Mouse (Mus musculus): ENCODE data around the gene Il23r. TPM values are rescaled to one million over a fixed set of nuclear protein-coding genes. Genes with fewer than 3 reads are reported as not detected.

Gene Il23r
- polyA plus RNA-seq, 1 experiment from 2014 or later = 0.06 TPM

DNA sequence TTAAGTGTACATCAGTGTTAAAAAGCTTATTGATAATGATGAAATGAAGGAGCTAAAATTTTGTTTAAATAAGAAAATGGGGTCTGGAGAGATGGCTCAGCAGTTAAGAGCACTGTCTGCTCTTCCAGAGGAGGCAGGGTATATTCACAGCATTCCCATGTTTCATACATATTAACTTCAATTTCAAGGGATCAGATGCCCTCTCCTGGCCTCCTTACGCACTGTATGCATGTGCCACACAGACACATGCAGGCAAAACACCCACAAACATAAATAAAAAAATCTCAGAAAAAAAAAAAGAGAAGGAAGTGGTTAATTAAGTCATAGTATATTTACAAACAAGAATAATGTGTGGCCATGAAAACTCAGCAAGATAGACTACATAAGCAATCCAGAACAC, 45.8 kb downstream of the Il23r start:
- H3K79me2 ChIP-seq (ENCODE audit: inconsistent target) = no peaks in the 10 kb centered on the region
- H3K36me3 ChIP-seq (ENCODE audit: inconsistent target) = no peaks in the 10 kb centered on the region
- no peak overlapping the region for H3K27ac ChIP-seq
- 60% methylated on average over 1 of the region's 1 CpGs for WGBS (ENCODE audit: missing documents)
- no peak overlapping the region for H3K4me3 ChIP-seq (ENCODE audit: inconsistent target)

DNA sequence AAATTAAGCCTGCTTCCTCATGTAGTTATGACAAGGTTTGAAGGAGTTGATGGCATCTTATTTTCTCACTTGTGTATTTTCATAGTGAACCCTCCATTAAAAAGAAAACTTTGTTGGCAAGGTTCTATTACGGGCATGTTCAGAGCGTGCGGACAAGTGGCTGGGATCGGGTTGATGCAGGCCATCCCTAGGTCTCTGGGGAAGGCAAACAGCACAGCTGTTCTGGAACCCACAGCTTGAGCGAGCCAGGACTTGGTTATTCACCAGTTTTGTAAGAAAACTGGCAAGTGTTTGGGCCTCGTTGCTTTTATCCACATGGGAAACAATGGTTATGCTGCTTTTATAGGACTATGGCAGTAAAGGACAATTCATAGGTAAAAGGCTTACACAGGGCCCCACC, 48.5 kb downstream of the Il23r start:
- H3K4me3 ChIP-seq (ENCODE audit: inconsistent target) = no peak overlapping the region
- no peaks in the 10 kb centered on the region for H3K36me3 ChIP-seq (ENCODE audit: inconsistent target)
- no peak overlapping the region for H3K27ac ChIP-seq
- no peaks in the 10 kb centered on the region for H3K79me2 ChIP-seq (ENCODE audit: inconsistent target)
- WGBS (ENCODE audit: missing documents) = 96% methylated on average over 6 of the region's 6 CpGs

DNA sequence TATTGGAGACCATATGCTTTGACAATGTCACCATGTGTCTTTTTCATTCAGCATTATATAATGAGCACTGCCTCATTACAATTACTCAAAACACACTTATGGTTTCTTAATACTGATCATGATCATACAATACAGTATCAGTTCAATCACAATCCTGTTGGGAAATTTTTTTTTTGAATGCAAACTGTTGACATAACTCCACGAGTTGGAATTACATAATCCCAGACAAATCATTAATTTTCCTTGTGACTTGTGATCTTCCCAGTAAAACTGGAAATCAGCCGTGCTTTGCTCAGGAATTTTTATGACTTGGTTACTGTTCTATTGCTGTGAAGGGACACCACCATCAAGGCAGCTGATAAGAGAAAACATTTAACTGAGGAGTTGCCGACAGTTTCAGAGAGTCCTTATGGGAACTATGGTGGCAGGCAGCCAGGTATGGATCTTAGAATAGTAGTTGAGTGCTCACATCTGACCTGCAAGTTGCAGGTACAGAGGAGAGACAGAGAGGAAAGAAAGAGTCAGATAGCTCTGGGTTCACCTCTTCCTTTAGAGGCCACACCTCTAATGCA, 53.8 kb downstream of the Il23r start:
- Histone ChIP-seq H3K79me2 (ENCODE audit: inconsistent target) (no peaks in the 10 kb centered on the region), H3K27ac (no peak overlapping the region), H3K4me3 (ENCODE audit: inconsistent target) (no peak overlapping the region), H3K36me3 (ENCODE audit: inconsistent target) (no peaks in the 10 kb centered on the region)
- WGBS (ENCODE audit: missing documents) = 71% methylated on average over 3 of the region's 3 CpGs

DNA sequence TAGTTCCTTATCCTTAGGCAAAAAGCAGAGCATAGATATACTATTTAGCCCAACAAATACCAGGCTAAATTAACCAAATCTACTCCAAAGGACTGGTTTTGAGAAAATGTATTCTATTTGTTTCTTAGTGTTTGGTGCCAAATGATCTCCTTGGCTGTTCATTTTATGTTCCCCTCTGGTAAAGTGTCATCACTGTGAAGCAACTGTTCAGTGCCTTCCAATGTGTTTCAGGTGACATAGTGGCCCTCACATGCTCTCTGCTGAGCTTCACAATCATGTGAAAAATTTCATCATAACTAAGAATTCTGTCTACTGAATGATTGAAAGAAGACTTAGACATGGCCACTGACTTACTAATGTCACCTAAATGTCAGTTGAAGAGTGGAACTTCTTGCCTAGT, 54.6 kb downstream of the Il23r start:
- Histone ChIP-seq H3K36me3 (ENCODE audit: inconsistent target) (no peaks in the 10 kb centered on the region), H3K79me2 (ENCODE audit: inconsistent target) (no peaks in the 10 kb centered on the region), H3K4me3 (ENCODE audit: inconsistent target) (no peak overlapping the region), H3K27ac (no peak overlapping the region)

DNA sequence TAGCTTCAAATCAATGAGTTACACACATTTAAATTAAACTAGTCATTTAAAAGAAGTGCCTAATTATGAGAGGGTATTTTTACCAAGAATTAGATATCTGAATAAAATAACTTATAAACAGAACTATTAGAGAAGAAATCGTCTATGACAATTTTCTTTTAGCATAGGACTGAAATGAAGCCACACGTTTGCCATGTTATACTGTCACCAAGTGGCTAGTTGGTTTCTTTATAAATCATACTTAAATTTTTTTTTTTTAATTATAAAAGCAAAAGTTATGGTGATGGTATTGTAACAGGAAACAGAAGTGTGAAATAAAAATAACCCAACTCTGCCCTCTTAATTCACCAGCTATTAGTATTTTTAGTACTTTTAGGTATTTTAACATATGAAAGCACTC, 55.4 kb downstream of the Il23r start:
- 63% methylated on average over 2 of the region's 2 CpGs for WGBS (ENCODE audit: missing documents)
- H3K4me3 ChIP-seq (ENCODE audit: inconsistent target) = no peak overlapping the region
- no peaks in the 10 kb centered on the region for H3K36me3 ChIP-seq (ENCODE audit: inconsistent target)
- H3K27ac ChIP-seq = no peak overlapping the region
- H3K79me2 ChIP-seq (ENCODE audit: inconsistent target) = no peaks in the 10 kb centered on the region

DNA sequence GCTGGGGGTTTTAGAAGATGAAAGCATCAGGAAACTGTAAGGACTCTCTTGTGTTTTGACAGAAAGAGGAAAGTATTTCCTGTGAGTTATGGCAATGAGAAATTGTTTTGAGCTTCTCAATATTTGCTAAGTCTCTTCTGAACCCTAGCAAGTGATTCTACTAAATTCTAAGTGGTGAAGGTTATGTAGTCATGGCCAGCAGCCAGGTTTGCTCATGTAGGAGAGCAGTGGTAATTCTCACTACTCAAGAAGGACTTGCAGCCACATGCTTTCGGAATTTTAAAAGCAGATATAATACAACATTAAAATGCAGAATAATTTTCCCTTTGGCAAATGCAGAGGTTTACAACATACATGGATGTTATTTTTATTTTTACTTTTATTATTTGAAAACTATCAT, 55.9 kb downstream of the Il23r start:
- Histone ChIP-seq H3K4me3 (ENCODE audit: inconsistent target) (no peak overlapping the region), H3K79me2 (ENCODE audit: inconsistent target) (no peaks in the 10 kb centered on the region), H3K36me3 (ENCODE audit: inconsistent target) (no peaks in the 10 kb centered on the region), H3K27ac (no peak overlapping the region)
- 90% methylated on average over 1 of the region's 1 CpGs for WGBS (ENCODE audit: missing documents)

DNA sequence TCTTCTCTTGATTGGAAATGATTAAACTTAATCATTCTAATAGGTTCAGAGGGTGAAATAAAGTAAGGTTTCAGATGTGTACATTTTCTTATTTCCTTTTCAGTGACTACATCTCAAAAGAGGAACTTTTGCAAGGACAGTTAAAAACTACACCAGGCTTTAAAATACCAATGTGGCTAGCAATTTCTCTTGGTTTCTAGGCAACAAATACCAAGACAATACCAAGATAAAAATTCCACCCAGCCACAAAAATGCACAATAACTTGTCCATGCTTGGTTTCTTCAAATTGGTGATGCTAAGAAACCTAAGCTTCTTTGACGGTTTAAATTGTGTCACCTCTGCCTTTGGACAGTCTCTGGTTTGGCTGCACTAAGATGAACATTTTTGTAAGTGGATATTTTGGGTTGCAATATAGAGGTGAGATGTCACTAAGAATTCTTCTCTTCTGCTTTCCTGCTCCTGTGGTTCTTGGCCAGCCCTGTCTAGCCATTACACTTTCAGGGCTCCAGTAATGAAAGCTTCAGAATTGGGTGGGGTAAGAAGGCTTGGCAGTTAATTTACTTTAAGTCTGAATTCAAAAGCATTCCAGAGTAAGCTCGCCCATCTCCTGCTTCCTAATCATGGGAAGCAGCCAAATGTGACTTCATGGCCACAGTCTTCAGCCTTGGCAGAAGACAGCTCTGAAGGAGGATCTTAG, 56.8 kb downstream of the Il23r start:
- WGBS (ENCODE audit: missing documents) = 40% methylated on average over 2 of the region's 2 CpGs
- no peaks in the 10 kb centered on the region for H3K36me3 ChIP-seq (ENCODE audit: inconsistent target)
- no peak overlapping the region for H3K27ac ChIP-seq
- no peaks in the 10 kb centered on the region for H3K79me2 ChIP-seq (ENCODE audit: inconsistent target)
- no peak overlapping the region for H3K4me3 ChIP-seq (ENCODE audit: inconsistent target)

DNA sequence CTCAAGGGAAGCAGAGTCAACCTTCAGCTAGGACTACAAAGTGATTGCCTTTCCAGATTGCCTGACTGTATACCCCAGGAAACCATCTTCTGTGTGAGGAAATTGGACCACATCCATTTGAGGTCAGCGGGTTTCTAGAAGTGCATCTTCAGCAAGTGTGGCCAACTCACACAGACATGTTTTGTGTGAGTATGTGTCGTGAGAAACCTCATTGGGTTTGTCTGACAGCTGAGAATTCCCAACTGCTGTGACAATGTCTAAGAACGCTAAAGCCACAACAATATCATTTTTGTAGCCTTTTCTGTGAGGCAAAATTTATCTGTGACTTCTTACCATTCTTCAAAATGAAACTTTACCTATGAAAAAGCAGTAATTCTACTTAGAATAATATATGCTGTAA, 59.8 kb downstream of the Il23r start:
- Histone ChIP-seq H3K36me3 (ENCODE audit: inconsistent target) (no peaks in the 10 kb centered on the region), H3K4me3 (ENCODE audit: inconsistent target) (no peak overlapping the region), H3K27ac (no peak overlapping the region), H3K79me2 (ENCODE audit: inconsistent target) (no peaks in the 10 kb centered on the region)
- WGBS (ENCODE audit: missing documents) = 76% methylated on average over 3 of the region's 3 CpGs

DNA sequence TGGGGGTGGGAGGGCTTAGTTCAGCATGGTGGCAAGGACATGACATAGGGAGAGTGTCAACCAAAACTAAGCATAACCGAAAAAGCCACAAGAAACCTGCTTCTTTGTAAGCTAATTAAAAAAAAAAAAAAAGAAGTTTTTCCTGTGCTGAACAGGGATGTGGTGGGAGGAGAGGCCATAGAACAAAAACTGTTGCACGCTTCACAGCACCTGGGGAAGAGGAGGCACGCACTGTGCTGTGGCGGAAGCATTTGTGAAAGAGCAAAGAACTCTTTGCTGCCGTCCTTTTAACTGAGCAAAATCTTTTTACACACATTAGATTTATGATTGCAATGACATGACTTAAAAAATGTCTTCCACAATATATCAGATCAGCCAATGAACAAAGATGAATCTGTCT, 69.9 kb downstream of the Il23r start:
- no peak overlapping the region for H3K27ac ChIP-seq
- H3K36me3 ChIP-seq (ENCODE audit: inconsistent target) = no peaks in the 10 kb centered on the region
- WGBS (ENCODE audit: missing documents) = 52% methylated on average over 5 of the region's 5 CpGs
- H3K79me2 ChIP-seq (ENCODE audit: inconsistent target) = no peaks in the 10 kb centered on the region
- no peak overlapping the region for H3K4me3 ChIP-seq (ENCODE audit: inconsistent target)

DNA sequence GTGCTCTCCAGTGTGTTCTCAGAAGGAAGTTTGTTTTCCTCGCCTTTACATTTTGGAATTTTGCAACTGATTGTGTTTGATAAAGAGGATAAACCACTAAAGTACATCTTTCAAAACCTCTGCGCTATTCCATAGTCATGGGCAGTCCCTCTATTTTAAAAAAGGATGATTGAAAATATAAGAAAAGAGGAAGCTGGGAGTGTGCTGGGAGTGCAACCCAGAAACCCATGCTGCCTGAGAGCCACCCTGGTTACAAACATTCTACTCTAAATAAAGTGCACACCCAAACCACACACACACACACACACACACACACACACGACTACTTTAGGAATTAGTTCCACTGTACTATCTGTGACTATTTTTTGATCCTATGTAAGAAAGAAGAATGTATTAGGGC, 75.1 kb downstream of the Il23r start:
- Histone ChIP-seq H3K36me3 (ENCODE audit: inconsistent target) (no peaks in the 10 kb centered on the region), H3K79me2 (ENCODE audit: inconsistent target) (no peaks in the 10 kb centered on the region), H3K4me3 (ENCODE audit: inconsistent target) (no peak overlapping the region), H3K27ac (no peak overlapping the region)
- 24% methylated on average over 2 of the region's 3 CpGs for WGBS (ENCODE audit: missing documents)

DNA sequence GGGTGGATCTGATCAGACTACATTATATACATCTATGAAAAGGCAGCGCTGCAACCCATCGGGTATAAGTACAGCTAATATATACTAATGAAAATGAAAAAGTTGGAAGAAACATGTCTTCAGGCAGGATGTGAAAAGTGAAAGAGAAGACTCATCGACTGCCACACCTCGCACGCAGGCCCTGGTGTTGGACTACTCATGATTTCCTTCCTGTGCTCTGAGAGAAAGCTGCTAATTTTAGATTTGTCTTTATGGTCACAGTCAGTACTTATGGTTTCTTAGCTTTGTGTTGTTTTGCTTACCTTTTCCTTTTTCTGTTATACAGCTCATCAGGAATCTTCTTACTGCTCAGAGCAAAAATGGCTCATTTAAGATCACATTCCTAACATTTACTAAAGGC, 76.4 kb downstream of the Il23r start:
- Histone ChIP-seq H3K27ac (0 out of 2 replicates have a peak overlapping the region, but pooled peaks have one; percentile 19), H3K4me3 (ENCODE audit: inconsistent target) (no peak overlapping the region), H3K79me2 (ENCODE audit: inconsistent target) (no peaks in the 10 kb centered on the region), H3K36me3 (ENCODE audit: inconsistent target) (no peaks in the 10 kb centered on the region)
- 38% methylated on average over 5 of the region's 5 CpGs for WGBS (ENCODE audit: missing documents)

DNA sequence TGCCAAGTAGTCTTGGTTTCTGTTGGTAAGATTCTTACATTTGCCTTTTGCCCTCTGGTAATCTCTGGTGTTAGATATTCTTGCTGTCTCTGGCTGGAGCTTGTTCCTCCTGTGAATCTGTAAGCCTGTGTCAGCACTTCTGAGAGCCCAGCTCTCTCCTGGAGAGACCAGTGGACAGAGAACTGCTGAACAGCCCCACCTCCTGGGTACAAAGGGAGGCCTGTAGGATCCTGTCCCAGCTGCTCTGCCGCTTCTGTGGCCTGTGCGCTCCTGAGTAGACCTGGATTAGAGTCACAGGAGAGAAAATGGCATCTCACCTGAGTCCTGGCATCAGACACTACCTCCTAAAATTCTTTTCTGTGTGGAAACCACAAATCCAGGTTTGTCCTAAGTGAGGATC, 78.3 kb downstream of the Il23r start:
- no peak overlapping the region for H3K4me3 ChIP-seq (ENCODE audit: inconsistent target)
- H3K36me3 ChIP-seq (ENCODE audit: inconsistent target) = no peaks in the 10 kb centered on the region
- no peaks in the 10 kb centered on the region for H3K79me2 ChIP-seq (ENCODE audit: inconsistent target)
- 82% methylated on average over 2 of the region's 2 CpGs for WGBS (ENCODE audit: missing documents)
- no peak overlapping the region for H3K27ac ChIP-seq

DNA sequence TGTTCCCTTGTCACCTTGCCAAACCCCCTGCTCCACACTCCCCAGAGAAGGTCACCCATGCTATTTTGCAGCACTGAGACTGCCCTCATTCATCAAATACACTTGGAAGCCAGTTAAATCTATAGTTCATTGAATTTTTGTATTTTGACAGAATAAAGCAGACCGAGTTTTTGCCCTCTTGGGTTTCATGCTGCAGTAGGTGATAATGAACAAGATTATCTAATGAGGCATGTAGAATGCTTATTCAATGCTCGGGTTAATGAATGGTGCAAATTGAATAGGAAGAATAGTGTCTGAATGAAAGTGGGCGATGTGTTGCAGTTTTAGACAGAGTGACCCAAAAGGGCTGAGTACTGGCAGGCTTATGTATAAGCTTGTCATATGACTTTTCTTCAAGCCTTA, 86.4 kb downstream of the Il23r start:
- WGBS (ENCODE audit: missing documents) = 94% methylated on average over 3 of the region's 3 CpGs
- Histone ChIP-seq H3K36me3 (ENCODE audit: inconsistent target) (no peaks in the 10 kb centered on the region), H3K79me2 (ENCODE audit: inconsistent target) (no peaks in the 10 kb centered on the region), H3K27ac (no peak overlapping the region), H3K4me3 (ENCODE audit: inconsistent target) (no peak overlapping the region)

DNA sequence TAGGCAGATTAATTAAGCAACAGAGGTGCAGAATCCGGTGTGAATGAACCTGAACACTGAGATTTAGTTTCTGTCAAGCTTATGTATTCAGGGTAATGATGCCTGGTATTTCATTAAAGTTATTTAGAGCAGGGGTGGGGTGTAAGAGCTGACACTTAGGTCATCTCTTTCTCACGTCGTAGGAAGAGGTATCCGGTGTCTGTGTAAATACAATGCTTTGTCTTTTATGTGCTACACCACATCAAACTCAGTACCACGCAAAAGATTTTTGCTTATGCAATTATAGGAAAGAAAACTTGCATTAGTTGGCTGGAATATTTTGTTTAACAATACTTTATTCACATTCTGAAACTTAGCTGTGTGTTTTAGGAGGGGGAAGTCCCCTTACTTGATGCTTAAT, 92.1 kb downstream of the Il23r start:
- no peak overlapping the region for H3K27ac ChIP-seq
- no peaks in the 10 kb centered on the region for H3K79me2 ChIP-seq (ENCODE audit: inconsistent target)
- H3K36me3 ChIP-seq (ENCODE audit: inconsistent target) = no peaks in the 10 kb centered on the region
- 95% methylated on average over 5 of the region's 5 CpGs for WGBS (ENCODE audit: missing documents)
- no peak overlapping the region for H3K4me3 ChIP-seq (ENCODE audit: inconsistent target)

DNA sequence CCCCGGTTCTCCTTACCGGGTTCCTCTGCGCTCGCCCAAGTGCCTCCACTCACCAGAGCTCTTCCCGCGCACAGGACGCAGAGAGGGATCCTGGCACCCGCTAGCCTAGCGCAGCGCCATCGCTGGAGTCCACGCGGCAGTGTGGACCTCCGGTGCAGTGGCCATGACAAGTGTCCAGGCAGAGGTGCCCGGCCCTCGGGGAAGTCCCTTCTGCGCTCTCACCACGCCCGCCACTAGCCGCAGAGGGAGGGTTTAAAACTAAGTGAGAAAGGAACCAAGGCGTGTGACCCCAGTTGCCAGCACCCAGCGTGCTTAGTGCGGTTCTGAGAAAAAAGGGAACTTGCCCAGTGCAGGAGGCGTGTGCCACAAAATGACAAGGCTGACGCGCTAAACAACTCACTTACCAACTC, 115.7 kb downstream of the Il23r start, which contains the start of gene Il12rb2:
Gene Il12rb2, minus strand, starts transcription at position 207 of the 410 bp plus-strand sequence.
- Histone ChIP-seq H3K79me2 (ENCODE audit: inconsistent target) (no peaks in the 10 kb centered on the region), H3K4me3 (ENCODE audit: inconsistent target) (peak within 1 kb of the TSS; percentile 60), H3K27ac (peak within 1 kb of the TSS; percentile 44), H3K36me3 (ENCODE audit: inconsistent target) (no peaks in the 10 kb centered on the region)
- 2% methylated on average over 25 of the region's 26 CpGs for WGBS (ENCODE audit: missing documents)

Measured in macrophage (primary cell).